ENCODE assay signal across 9 mouse cellular contexts in the genomic region with DNA sequence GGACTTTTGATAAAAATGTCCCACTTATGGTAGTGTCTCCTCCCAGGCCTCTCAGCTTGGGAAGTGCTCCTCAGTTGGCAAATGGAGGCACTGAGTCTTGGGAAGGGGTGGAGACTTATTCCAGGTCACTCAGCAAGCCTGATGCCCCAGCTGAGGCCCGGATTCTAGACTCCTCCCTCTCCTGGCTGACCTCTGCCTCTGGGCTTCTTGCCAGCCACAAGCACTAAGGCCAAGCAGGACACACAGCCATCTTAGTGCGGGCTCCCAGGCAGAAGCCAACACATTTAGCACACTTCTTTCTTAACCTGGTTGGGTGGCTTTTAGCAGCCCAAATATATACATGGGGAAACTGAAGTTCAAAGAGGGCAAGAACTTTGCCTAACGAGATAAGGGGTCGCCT. TPM values are rescaled to one million over a fixed set of nuclear protein-coding genes. Genes with fewer than 3 reads are reported as not detected.
DNase-seq lines count a peak whose midpoint lies in the region; ATAC-seq and TF ChIP-seq lines count a peak whose summit lies in the region.
"Had no signal": no experiment of that assay in that cellular context is flagged by ENCODE, and none has a peak within 500 bp of the region (broad histone marks: within the 10 kb centered on the region; RNA-seq: fewer than 3 reads in every experiment).

No protein-coding gene starts in this region.

- H3K4me2 ChIP-seq in heart, embryonic 12.5 days: no peak overlapping the region
- H3K4me2 ChIP-seq in liver, embryonic 16.5 days (ENCODE audit: low read depth, low read length): peak overlapping the region; percentile 2; the same call in 1 of the 2 replicates

- DNase-seq in heart, adult 11 months: peak; percentile 98
- peak; percentile 95 for DNase-seq in adipocyte (ENCODE audit: low spot score)
- DNase-seq in heart, postnatal 10 days: peak; percentile 81 to 82
- DNase-seq in yolk sac, embryonic 10.5 days (ENCODE audit: low spot score): no peak
- no peak for DNase-seq in cerebellum, postnatal 14 days
- DNase-seq in thymus, adult 2 months: no peak

- H3K27ac ChIP-seq in heart, embryonic 12.5 days (ENCODE audit: poor library complexity, severe bottlenecking): no peak overlapping the region
- no peak overlapping the region for H3K27ac ChIP-seq in liver, embryonic 16.5 days (ENCODE audit: low read length)
- H3K27ac ChIP-seq in thymus, adult 2 months (ENCODE audit: control insufficient read depth, insufficient read depth, low read length): no peak overlapping the region

- H3K36me3 ChIP-seq in heart, embryonic 12.5 days: no peaks in the 10 kb centered on the region
- H3K36me3 ChIP-seq in liver, embryonic 16.5 days (ENCODE audit: control insufficient read depth, insufficient read depth): no peaks in the 10 kb centered on the region
- H3K36me3 ChIP-seq in thymus, adult 2 months (ENCODE audit: control insufficient read depth, insufficient read depth, low read length): no peaks in the 10 kb centered on the region

- TF ChIP-seq CTCF in thymus, adult 2 months (IDR thresholded peaks at IDR 0.05; ENCODE audit: borderline replicate concordance, control insufficient read depth, extremely low read depth, insufficient read depth, low read length, poor library complexity): no peak

- peaks cover 3% of the 10 kb centered on the region; the same call in 1 of the 2 replicates for H3K9me3 ChIP-seq in heart, embryonic 12.5 days (replicated peaks)
- H3K9me3 ChIP-seq in liver, embryonic 16.5 days (replicated peaks; ENCODE audit: control insufficient read depth, low read length): no peaks in the 10 kb centered on the region

- no peak overlapping the region for H3K4me3 ChIP-seq in heart, embryonic 12.5 days
- no peak overlapping the region for H3K4me3 ChIP-seq in liver, embryonic 16.5 days (ENCODE audit: low read depth, low read length)
- no peak overlapping the region for H3K4me3 ChIP-seq in thymus, adult 2 months (ENCODE audit: control insufficient read depth, insufficient read depth, low read length)

- no peaks in the 10 kb centered on the region for H3K27me3 ChIP-seq in heart, embryonic 12.5 days (replicated peaks)
- no peaks in the 10 kb centered on the region for H3K27me3 ChIP-seq in liver, embryonic 16.5 days (ENCODE audit: control insufficient read depth, insufficient read depth, low read depth, low read length)
- no peaks in the 10 kb centered on the region for H3K27me3 ChIP-seq in thymus, adult 2 months (ENCODE audit: control insufficient read depth, insufficient read depth, low read length)
- H3K27me3 ChIP-seq: CH12.LX had no signal

- H3K9ac ChIP-seq in heart, embryonic 12.5 days: no peak overlapping the region
- H3K9ac ChIP-seq in liver, embryonic 16.5 days (ENCODE audit: low read depth, low read length): no peak overlapping the region

- no peak for ATAC-seq in heart, embryonic 12.5 days (ENCODE audit: insufficient number of reproducible peaks, low FRiP score)
- ATAC-seq in liver, embryonic 16.5 days (ENCODE audit: low read depth): peak; percentile 55

- no peak for TF ChIP-seq POLR2A in thymus, adult 2 months (IDR thresholded peaks at IDR 0.05; ENCODE audit: control insufficient read depth, extremely low read depth, insufficient read depth, low read length, poor library complexity)

- peaks cover 39% of the 10 kb centered on the region for H3K4me1 ChIP-seq in heart, embryonic 12.5 days (replicated peaks)
- peaks cover 6% of the 10 kb centered on the region; the same call in 1 of the 2 replicates for H3K4me1 ChIP-seq in liver, embryonic 16.5 days (ENCODE audit: control insufficient read depth, low read depth, low read length)
- H3K4me1 ChIP-seq in thymus, adult 2 months (replicated peaks; ENCODE audit: control insufficient read depth, insufficient read depth, low read length): no peaks in the 10 kb centered on the region

- intact Hi-C loops in heart, postnatal 10 days (cut with DNase I): loop anchor here (2.0 kb wide), 1 partner anchor 34 kb away; the partner anchor contains the start of gene Clic4

- 50% methylated on average over 4 of the region's 4 CpGs for WGBS in heart, embryonic 12.5 days
- 41% methylated on average over 4 of the region's 4 CpGs for WGBS in liver, embryonic 16.5 days (ENCODE audit: insufficient replicate concordance)
- WGBS in thymus, adult 2 months: 88% methylated on average over 4 of the region's 4 CpGs

RNA-seq across cellular contexts. Expression of gene Clic4, which starts 33.9 kb away (rescaled TPM):
- 291 and 300 TPM in 2 replicates for polyA plus RNA-seq in heart, embryonic 12.5 days (2016; fragmentation: Nextera tagmentation; extraction: Ambion mirVana)
- 100 to 1,000 TPM; 309 to 310 TPM for total RNA-seq in heart, postnatal 10 days (2021)
- polyA plus RNA-seq in liver, embryonic 16.5 days (2015; fragmentation: Nextera tagmentation; extraction: Ambion mirVana): 109 and 110 TPM in 2 replicates
- 50.2 and 55.1 TPM in 2 replicates for polyA plus RNA-seq in thymus, adult 2 months (2012; rRNA removed)

RNA-seq across cellular contexts. Expression of gene Srrm1, which starts 46.6 kb away (rescaled TPM):
- 170 and 178 TPM in 2 replicates for polyA plus RNA-seq in heart, embryonic 12.5 days (2016; fragmentation: Nextera tagmentation; extraction: Ambion mirVana)
- 100 to 1,000 TPM in 1 of 2 experiments, 10 to 100 TPM in 1; 94.6 to 106 TPM for total RNA-seq in heart, postnatal 10 days (2021)
- polyA plus RNA-seq in liver, embryonic 16.5 days (2015; fragmentation: Nextera tagmentation; extraction: Ambion mirVana): 93.8 and 95.3 TPM in 2 replicates
- polyA plus RNA-seq in thymus, adult 2 months (2012; rRNA removed): 41.0 and 50.0 TPM in 2 replicates

Comparison
In these comparisons a context has a peak if more than half of its experiments do, and no peak if none do; other contexts are left out.
1. DNase-seq: peak in heart, adult 11 months (single experiment), adipocyte (single experiment) and heart, postnatal 10 days (2 of 2); none in yolk sac, embryonic 10.5 days (single experiment), cerebellum, postnatal 14 days (0 of 2) and thymus, adult 2 months (single experiment).